Mouse (Mus musculus): ENCODE results near the gene Vmn2r-ps159. TPM values are rescaled to one million over a fixed set of nuclear protein-coding genes. Genes with fewer than 3 reads are reported as not detected.
"Not testable (repeated sequence)": the region's sequence is repeated elsewhere in the genome, so short reads cannot be mapped to it uniquely, and the experiment has no call there.

Gene Vmn2r-ps159
- total RNA-seq (2014; rRNA removed) (not detected in 2 replicates), polyA plus RNA-seq (2015; fragmentation: Nextera tagmentation; extraction: Ambion mirVana) (not detected in 2 replicates)

DNA sequence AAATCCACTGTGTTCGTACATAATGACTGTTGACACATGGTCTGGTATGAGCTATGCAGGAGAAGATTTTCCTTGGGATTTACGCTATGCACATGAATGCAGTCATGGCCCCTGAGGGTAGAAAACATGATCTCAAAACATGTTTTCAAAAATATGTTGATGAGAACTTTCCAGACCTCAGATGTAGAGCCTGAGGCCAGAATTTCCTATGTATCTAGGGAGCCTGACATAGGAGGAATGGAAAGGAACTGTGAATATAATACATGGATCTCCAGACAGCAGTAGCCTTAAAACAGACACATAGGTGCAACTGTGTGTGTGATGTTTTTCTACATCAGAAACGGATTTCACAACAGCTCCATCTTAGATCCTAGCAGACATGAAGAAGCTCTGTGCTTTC is at the start of gene Vmn2r-ps159:
Gene Vmn2r-ps159, plus strand, starts transcription at position 301 of the 400 bp plus-strand sequence.
- not testable (repeated sequence) for ATAC-seq (ENCODE audit: low FRiP score); H3K27ac ChIP-seq (ENCODE audit: low read depth, low read length); H3K9ac ChIP-seq (replicated peaks; ENCODE audit: low read length, poor library complexity, severe bottlenecking); H3K4me3 ChIP-seq (ENCODE audit: low read depth, low read length); H3K9me3 ChIP-seq (ENCODE audit: low read length); H3K4me2 ChIP-seq (ENCODE audit: low read depth, low read length, poor library complexity, severe bottlenecking); H3K36me3 ChIP-seq (ENCODE audit: insufficient read depth, low read length); H3K4me1 ChIP-seq (ENCODE audit: insufficient read depth, low read length); DNase-seq (ENCODE audit: low spot score); H3K27me3 ChIP-seq (ENCODE audit: insufficient read depth, low read length)
- 67% methylated on average over 3 of the region's 3 CpGs for WGBS

DNA sequence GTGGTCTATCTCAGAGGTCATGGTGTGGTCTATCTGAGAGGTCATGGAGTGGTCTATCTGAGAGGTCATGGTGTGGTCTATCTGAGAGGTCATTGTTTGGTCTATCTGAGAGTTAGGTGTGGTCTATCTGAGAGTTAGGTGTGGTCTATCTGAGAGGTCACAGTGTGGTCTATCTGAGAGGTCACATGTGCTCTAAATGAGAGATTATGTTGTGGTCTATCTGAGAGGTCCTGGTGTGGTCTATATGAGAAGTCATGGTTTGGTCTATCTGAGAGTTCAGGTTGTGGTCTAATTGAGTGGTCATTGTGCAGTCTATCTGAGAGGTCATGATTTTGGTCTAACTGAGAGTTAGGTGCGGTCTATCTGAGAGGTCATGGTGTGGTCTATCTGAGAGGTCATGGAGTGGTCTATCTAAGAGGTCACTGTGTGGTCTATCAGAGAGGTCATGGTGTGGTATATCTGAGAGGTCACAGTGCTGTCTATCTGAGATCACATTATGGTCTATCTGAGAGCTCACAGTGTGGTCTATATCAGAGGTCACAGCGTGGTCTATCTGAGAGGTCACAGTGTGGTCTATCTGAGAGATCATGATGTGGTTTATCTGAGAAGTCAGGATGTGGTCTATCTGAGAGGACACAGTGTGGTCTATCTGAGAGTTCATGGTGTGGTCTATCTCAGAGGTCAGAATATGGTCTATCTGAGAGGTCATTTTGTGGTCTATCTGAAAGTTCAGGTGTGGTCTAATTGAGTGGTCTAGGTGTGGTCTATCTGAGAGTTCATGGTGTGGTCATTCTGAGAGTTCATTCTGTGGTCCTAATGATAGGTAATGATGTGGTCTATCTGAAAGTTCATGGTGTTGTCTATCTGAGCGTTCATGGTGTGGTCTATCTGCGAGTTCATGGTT is 10.9 kb downstream of the Vmn2r-ps159 start:
- H3K4me2 ChIP-seq (ENCODE audit: low read depth, low read length, poor library complexity, severe bottlenecking); DNase-seq (ENCODE audit: low spot score); H3K4me1 ChIP-seq (ENCODE audit: insufficient read depth, low read length); H3K27me3 ChIP-seq (ENCODE audit: insufficient read depth, low read length); H3K4me3 ChIP-seq (ENCODE audit: low read depth, low read length); H3K9ac ChIP-seq (replicated peaks; ENCODE audit: low read length, poor library complexity, severe bottlenecking); H3K36me3 ChIP-seq (ENCODE audit: insufficient read depth, low read length); ATAC-seq (ENCODE audit: low FRiP score); H3K27ac ChIP-seq (ENCODE audit: low read depth, low read length): not testable (repeated sequence)
- WGBS = 82% methylated on average over 4 of the region's 4 CpGs
- peaks cover 14% of the 10 kb centered on the region for H3K9me3 ChIP-seq (ENCODE audit: low read length)

- no peak overlapping the region for H3K27ac ChIP-seq (ENCODE audit: low read depth, low read length)
- peak; percentile 81 for ATAC-seq (ENCODE audit: low FRiP score)
- H3K4me3 ChIP-seq (ENCODE audit: low read depth, low read length) = no peak overlapping the region
- H3K9ac ChIP-seq (replicated peaks; ENCODE audit: low read length, poor library complexity, severe bottlenecking) = no peak overlapping the region
- TF ChIP-seq CTCF (IDR thresholded peaks at IDR 0.05) = no peak
- H3K9me3 ChIP-seq (ENCODE audit: low read length) = peaks cover 14% of the 10 kb centered on the region
- no peaks in the 10 kb centered on the region for H3K27me3 ChIP-seq (ENCODE audit: insufficient read depth, low read length)
- no peak overlapping the region for H3K4me2 ChIP-seq (ENCODE audit: low read depth, low read length, poor library complexity, severe bottlenecking)
- H3K36me3 ChIP-seq (ENCODE audit: insufficient read depth, low read length) = no peaks in the 10 kb centered on the region
- WGBS = 86% methylated on average over 2 of the region's 2 CpGs
- peak; percentile 71 for DNase-seq (ENCODE audit: low spot score)
- H3K4me1 ChIP-seq (ENCODE audit: insufficient read depth, low read length) = no peaks in the 10 kb centered on the region
These were observed 11.8 kb downstream of the Vmn2r-ps159 start for GRCm38 (mm10) chr4:156342569-156343325.

DNA sequence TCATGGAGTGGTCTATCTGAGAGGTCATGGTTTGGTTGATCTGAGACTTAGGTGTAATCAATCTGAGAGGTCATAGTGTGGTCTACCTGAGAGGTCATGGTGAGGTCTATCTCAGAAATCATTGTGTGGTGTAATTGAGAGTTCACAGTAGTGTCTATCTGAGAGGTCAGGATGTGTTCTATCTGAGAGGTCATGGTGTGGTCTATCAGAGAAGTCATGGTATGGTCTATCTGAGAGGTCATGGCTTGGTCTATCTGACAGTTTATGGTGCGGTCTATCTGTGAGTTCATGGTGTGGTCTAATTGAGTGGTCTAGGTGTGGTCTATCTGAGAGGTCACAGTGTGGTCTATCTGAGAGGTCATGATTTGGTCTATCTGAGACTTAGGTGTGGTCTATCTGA is 12.4 kb downstream of the Vmn2r-ps159 start:
- H3K27me3 ChIP-seq (ENCODE audit: insufficient read depth, low read length) = no peaks in the 10 kb centered on the region
- no peak for TF ChIP-seq CTCF (IDR thresholded peaks at IDR 0.05)
- no peak overlapping the region for H3K4me2 ChIP-seq (ENCODE audit: low read depth, low read length, poor library complexity, severe bottlenecking)
- no peak overlapping the region for H3K27ac ChIP-seq (ENCODE audit: low read depth, low read length)
- ATAC-seq (ENCODE audit: low FRiP score) = peak; percentile 23; the same call in 1 of the 2 replicates
- no peak overlapping the region for H3K9ac ChIP-seq (replicated peaks; ENCODE audit: low read length, poor library complexity, severe bottlenecking)
- no peak overlapping the region for H3K4me3 ChIP-seq (ENCODE audit: low read depth, low read length)
- DNase-seq (ENCODE audit: low spot score) = no peak
- H3K4me1 ChIP-seq (ENCODE audit: insufficient read depth, low read length) = no peaks in the 10 kb centered on the region
- WGBS = 92% methylated on average over 1 of the region's 1 CpGs
- H3K36me3 ChIP-seq (ENCODE audit: insufficient read depth, low read length) = no peaks in the 10 kb centered on the region
- peaks cover 14% of the 10 kb centered on the region for H3K9me3 ChIP-seq (ENCODE audit: low read length)

DNA sequence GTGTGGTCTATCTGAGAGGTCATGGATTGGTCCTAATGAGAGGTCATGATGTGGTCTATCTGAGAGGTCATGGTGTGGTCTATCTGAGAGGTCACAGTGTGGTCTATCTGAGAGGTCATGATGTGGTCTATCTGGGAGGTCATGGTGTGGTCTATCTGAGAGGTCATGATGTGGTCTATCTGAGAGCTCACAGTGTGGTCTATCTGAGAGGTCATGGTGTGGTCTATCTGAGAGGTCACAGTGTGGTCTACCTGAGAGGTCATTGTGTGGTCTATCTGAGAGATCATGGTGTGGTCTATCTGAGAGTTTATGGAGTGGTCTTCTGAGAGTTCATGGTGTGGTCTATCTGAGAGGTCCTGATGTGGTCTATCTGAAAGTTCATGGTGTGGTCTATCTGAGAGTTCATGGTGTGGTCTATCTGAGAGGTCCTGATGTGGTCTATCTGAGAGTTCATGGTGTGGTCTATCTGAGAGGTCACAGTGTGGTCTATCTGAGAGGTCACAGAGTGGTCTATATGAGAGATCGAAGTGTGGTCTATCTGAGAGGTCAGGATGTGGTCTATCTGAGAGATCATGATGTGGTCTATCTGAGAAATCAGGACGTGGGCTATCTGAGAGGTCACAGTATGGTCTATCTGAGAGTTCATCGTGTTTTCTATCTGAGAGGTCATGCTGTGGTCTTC is 26.0 kb downstream of the Vmn2r-ps159 start:
- not testable (repeated sequence) for H3K9ac ChIP-seq (replicated peaks; ENCODE audit: low read length, poor library complexity, severe bottlenecking); H3K27ac ChIP-seq (ENCODE audit: low read depth, low read length); H3K36me3 ChIP-seq (ENCODE audit: insufficient read depth, low read length); H3K4me2 ChIP-seq (ENCODE audit: low read depth, low read length, poor library complexity, severe bottlenecking); H3K4me1 ChIP-seq (ENCODE audit: insufficient read depth, low read length); H3K27me3 ChIP-seq (ENCODE audit: insufficient read depth, low read length); DNase-seq (ENCODE audit: low spot score); H3K4me3 ChIP-seq (ENCODE audit: low read depth, low read length); H3K9me3 ChIP-seq (ENCODE audit: low read length)
- 61% methylated on average over 3 of the region's 3 CpGs for WGBS
- ATAC-seq (ENCODE audit: low FRiP score) = peak; percentile 69; the same call in 1 of the 2 replicates

Other genes with a start within 250 kb of the Vmn2r-ps159 start
- gene 9430015G10Rik, start 221.1 kb upstream of the Vmn2r-ps159 start, total RNA-seq (2014; rRNA removed) = 28.1 and 31.1 TPM in 2 replicates
- 22.1 and 25.2 TPM in 2 replicates for gene 9430015G10Rik, start 221.1 kb upstream of the Vmn2r-ps159 start, polyA plus RNA-seq (2015; fragmentation: Nextera tagmentation; extraction: Ambion mirVana)
- 0.44 and 0.52 TPM in 2 replicates for gene Rnf223, start 200.6 kb upstream of the Vmn2r-ps159 start, total RNA-seq (2014; rRNA removed)
- 0.20 and 0.23 TPM in 2 replicates for gene Rnf223, start 200.6 kb upstream of the Vmn2r-ps159 start, polyA plus RNA-seq (2015; fragmentation: Nextera tagmentation; extraction: Ambion mirVana)
- 303 and 333 TPM in 2 replicates for gene Agrn, start 133.6 kb upstream of the Vmn2r-ps159 start, total RNA-seq (2014; rRNA removed)
- 72.8 and 77.1 TPM in 2 replicates for gene Agrn, start 133.6 kb upstream of the Vmn2r-ps159 start, polyA plus RNA-seq (2015; fragmentation: Nextera tagmentation; extraction: Ambion mirVana)
- gene Isg15, start 130.3 kb upstream of the Vmn2r-ps159 start, total RNA-seq (2014; rRNA removed) = 1.7 and 2.3 TPM in 2 replicates
- 2.4 and 3.9 TPM in 2 replicates for gene Isg15, start 130.3 kb upstream of the Vmn2r-ps159 start, polyA plus RNA-seq (2015; fragmentation: Nextera tagmentation; extraction: Ambion mirVana)
- gene AW011738, start 127.8 kb upstream of the Vmn2r-ps159 start, total RNA-seq (2014; rRNA removed) = 7.5 and 8.2 TPM in 2 replicates
- gene AW011738, start 127.8 kb upstream of the Vmn2r-ps159 start, polyA plus RNA-seq (2015; fragmentation: Nextera tagmentation; extraction: Ambion mirVana) = 3.5 and 3.7 TPM in 2 replicates
- gene Perm1, start 115.2 kb upstream of the Vmn2r-ps159 start, total RNA-seq (2014; rRNA removed) = 1.9 and 2.0 TPM in 2 replicates
- 1.4 and 1.7 TPM in 2 replicates for gene Perm1, start 115.2 kb upstream of the Vmn2r-ps159 start, polyA plus RNA-seq (2015; fragmentation: Nextera tagmentation; extraction: Ambion mirVana)
- gene Plekhn1, start 96.2 kb upstream of the Vmn2r-ps159 start, total RNA-seq (2014; rRNA removed) = 46.6 and 46.7 TPM in 2 replicates
- 18.7 and 19.3 TPM in 2 replicates for gene Plekhn1, start 96.2 kb upstream of the Vmn2r-ps159 start, polyA plus RNA-seq (2015; fragmentation: Nextera tagmentation; extraction: Ambion mirVana)
- 75.7 and 81.3 TPM in 2 replicates for gene Noc2l, start 95.1 kb upstream of the Vmn2r-ps159 start, total RNA-seq (2014; rRNA removed)
- gene Noc2l, start 95.1 kb upstream of the Vmn2r-ps159 start, polyA plus RNA-seq (2015; fragmentation: Nextera tagmentation; extraction: Ambion mirVana) = 42.6 and 47.1 TPM in 2 replicates
- gene Samd11, start 75.4 kb upstream of the Vmn2r-ps159 start, total RNA-seq (2014; rRNA removed) = 8.9 and 9.1 TPM in 2 replicates
- 3.2 and 3.5 TPM in 2 replicates for gene Samd11, start 75.4 kb upstream of the Vmn2r-ps159 start, polyA plus RNA-seq (2015; fragmentation: Nextera tagmentation; extraction: Ambion mirVana)

All from midbrain, postnatal 0 days (tissue).